Mouse (Mus musculus): ENCODE results near the gene Spsb4.

DNA sequence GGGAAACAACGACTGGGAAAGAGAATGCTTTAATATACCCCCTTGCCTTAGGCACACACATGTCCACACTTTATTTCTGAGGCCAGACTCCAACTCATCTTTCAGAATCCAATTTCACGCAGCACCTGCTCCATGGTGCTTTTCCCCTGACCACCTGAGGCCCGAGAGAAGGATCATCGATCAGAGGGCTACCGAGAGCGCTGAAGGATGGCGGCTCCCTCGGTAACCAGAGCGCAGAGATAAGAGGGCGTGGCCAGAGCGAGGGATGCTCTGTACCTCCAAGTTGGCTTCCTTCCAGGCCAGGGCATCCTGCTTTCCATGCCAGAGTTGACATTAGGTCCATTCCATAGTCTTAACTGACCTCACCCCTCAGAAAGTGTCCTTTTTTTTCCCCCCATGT is 588 bp upstream of the Spsb4 start:
- TF ChIP-seq CTCF (IDR thresholded peaks at IDR 0.05; ENCODE audit: low read depth, low read length), result no peak
- no peak for TF ChIP-seq POLR2A (IDR thresholded peaks at IDR 0.05; ENCODE audit: extremely low read depth, insufficient read depth, low read length)
